Comparison of ENCODE assay signal across 10 mouse cellular contexts in the genomic region with DNA sequence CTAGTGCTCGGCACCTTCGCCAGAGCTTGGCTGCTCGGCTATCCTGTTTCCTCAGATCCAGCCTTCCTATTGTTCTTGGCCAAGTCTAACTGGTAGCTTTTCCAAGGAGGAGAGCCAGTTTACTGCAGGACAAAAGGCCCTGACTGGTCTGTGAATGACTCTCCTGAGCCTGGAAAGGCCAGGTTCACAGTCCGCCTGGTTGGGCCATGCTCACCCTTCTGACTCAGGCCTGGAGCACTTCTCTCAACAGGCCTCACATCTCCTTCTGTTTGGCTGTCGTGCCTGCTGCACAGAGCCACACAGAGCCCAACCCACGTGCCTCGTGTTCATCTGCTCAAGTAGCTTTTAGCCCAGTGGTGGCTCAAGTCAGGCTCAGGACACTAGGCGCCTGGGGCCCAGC. TPM values are rescaled to one million over a fixed set of nuclear protein-coding genes. Genes with fewer than 3 reads are reported as not detected.
A peak's percentile ranks its signal among the peaks of the same experiment; 100 is the strongest.
DNase-seq lines count a peak whose midpoint lies in the region; ATAC-seq and TF ChIP-seq lines count a peak whose summit lies in the region.
"Had no signal": no experiment of that assay in that cellular context is flagged by ENCODE, and none has a peak within 500 bp of the region (broad histone marks: within the 10 kb centered on the region; RNA-seq: fewer than 3 reads in every experiment).

No protein-coding gene starts in this region.

- no peak for TF ChIP-seq POLR2A in lung, adult 2 months (IDR thresholded peaks at IDR 0.05; ENCODE audit: borderline replicate concordance, extremely low read depth, low read depth, low read length)

- no peaks in the 10 kb centered on the region; the same call in 1 of the 2 replicates for H3K4me1 ChIP-seq in lung, embryonic 16.5 days (replicated peaks; ENCODE audit: control insufficient read depth, insufficient read depth, low read length)
- no peaks in the 10 kb centered on the region for H3K4me1 ChIP-seq in lung, adult 2 months (ENCODE audit: control insufficient read depth, insufficient read depth, low read length)
- H3K4me1 ChIP-seq in heart, embryonic 12.5 days (replicated peaks), result peaks cover 10% of the 10 kb centered on the region; the same call in 1 of the 2 replicates
- H3K4me1 ChIP-seq in liver, postnatal 0 days (ENCODE audit: insufficient read depth), result peaks cover 3% of the 10 kb centered on the region
- H3K4me1 ChIP-seq in midbrain, embryonic 14.5 days (ENCODE audit: control insufficient read depth, insufficient read depth, low read length), result no peaks in the 10 kb centered on the region
- H3K4me1 ChIP-seq: forebrain, embryonic 15.5 days had no signal

- 51% methylated on average over 8 of the region's 8 CpGs for WGBS in lung, embryonic 16.5 days
- 58% methylated on average over 8 of the region's 8 CpGs for WGBS in lung, adult 2 months
- WGBS in heart, embryonic 12.5 days, result 49% methylated on average over 8 of the region's 8 CpGs
- WGBS in liver, postnatal 0 days (ENCODE audit: insufficient replicate concordance), result 68% methylated on average over 8 of the region's 8 CpGs
- 54% methylated on average over 8 of the region's 8 CpGs for WGBS in midbrain, embryonic 14.5 days

- H3K9me3 ChIP-seq in lung, embryonic 16.5 days (ENCODE audit: control insufficient read depth, low read length), result no peaks in the 10 kb centered on the region
- H3K9me3 ChIP-seq in heart, embryonic 12.5 days (replicated peaks), result no peaks in the 10 kb centered on the region
- H3K9me3 ChIP-seq in liver, postnatal 0 days (ENCODE audit: low read length), result no peaks in the 10 kb centered on the region
- H3K9me3 ChIP-seq in midbrain, embryonic 14.5 days (ENCODE audit: control insufficient read depth, low read length), result no peaks in the 10 kb centered on the region
- H3K9me3 ChIP-seq: forebrain, embryonic 15.5 days had no signal

- H3K36me3 ChIP-seq in lung, embryonic 16.5 days (ENCODE audit: control insufficient read depth, insufficient read depth, low read length), result no peaks in the 10 kb centered on the region
- no peaks in the 10 kb centered on the region for H3K36me3 ChIP-seq in heart, embryonic 12.5 days
- H3K36me3 ChIP-seq in liver, postnatal 0 days (replicated peaks; ENCODE audit: insufficient read depth, low read length), result peaks cover 7% of the 10 kb centered on the region; the same call in 1 of the 2 replicates
- H3K36me3 ChIP-seq in midbrain, embryonic 14.5 days (ENCODE audit: control insufficient read depth, insufficient read depth, low read length), result peaks cover 3% of the 10 kb centered on the region; the same call in 1 of the 2 replicates
- H3K36me3 ChIP-seq: forebrain, embryonic 15.5 days had no signal

- H3K27me3 ChIP-seq in lung, embryonic 16.5 days (ENCODE audit: control insufficient read depth, insufficient read depth, low read depth, low read length), result no peaks in the 10 kb centered on the region; the same call in 1 of the 2 replicates
- H3K27me3 ChIP-seq in heart, embryonic 12.5 days (replicated peaks), result 0 out of 2 replicates have a peak, but pooled peaks cover 3% of the 10 kb centered on the region
- H3K27me3 ChIP-seq in liver, postnatal 0 days (ENCODE audit: insufficient read depth, low read length), result no peaks in the 10 kb centered on the region
- H3K27me3 ChIP-seq in midbrain, embryonic 14.5 days (ENCODE audit: control insufficient read depth, insufficient read depth, low read length), result no peaks in the 10 kb centered on the region
- H3K27me3 ChIP-seq: forebrain, embryonic 15.5 days had no signal

- no peak for TF ChIP-seq EP300 in liver, postnatal 0 days (IDR thresholded peaks at IDR 0.05; ENCODE audit: low read depth)

- H3K9ac ChIP-seq in lung, embryonic 16.5 days (ENCODE audit: low read length), result no peak overlapping the region
- no peak overlapping the region for H3K9ac ChIP-seq in heart, embryonic 12.5 days
- H3K9ac ChIP-seq in liver, postnatal 0 days (replicated peaks), result no peak overlapping the region
- H3K9ac ChIP-seq in midbrain, embryonic 14.5 days (replicated peaks; ENCODE audit: low read length), result no peak overlapping the region
- H3K9ac ChIP-seq: forebrain, embryonic 15.5 days had no signal

- H3K4me2 ChIP-seq in lung, embryonic 16.5 days (ENCODE audit: low read depth, low read length), result no peak overlapping the region
- no peak overlapping the region for H3K4me2 ChIP-seq in heart, embryonic 12.5 days
- no peak overlapping the region for H3K4me2 ChIP-seq in liver, postnatal 0 days (ENCODE audit: low read depth, low read length)
- no peak overlapping the region for H3K4me2 ChIP-seq in midbrain, embryonic 14.5 days (ENCODE audit: low read length)
- H3K4me2 ChIP-seq: forebrain, embryonic 15.5 days had no signal

- 0 out of 2 replicates have a peak, but pooled peaks have one; percentile 32 for ATAC-seq in lung, embryonic 16.5 days (ENCODE audit: low read depth)
- peak; percentile 59 for ATAC-seq in heart, embryonic 12.5 days (ENCODE audit: insufficient number of reproducible peaks, low FRiP score)
- ATAC-seq in liver, postnatal 0 days, result no peak
- ATAC-seq in midbrain, embryonic 14.5 days (ENCODE audit: low FRiP score, low TSS enrichment), result no peak
- ATAC-seq: forebrain, embryonic 15.5 days had no signal

- intact Hi-C loops in gastrocnemius, postnatal 14 days (cut with DNase I; ENCODE audit: low total_unique reads), result no loop called here

- TF ChIP-seq CTCF in lung, adult 2 months (IDR thresholded peaks at IDR 0.05; ENCODE audit: insufficient read depth, low read length), result no peak
- TF ChIP-seq CTCF in liver, postnatal 0 days (IDR thresholded peaks at IDR 0.05; ENCODE audit: low read depth), result no peak

- H3K4me3 ChIP-seq in lung, embryonic 16.5 days (ENCODE audit: low read length), result no peak overlapping the region
- H3K4me3 ChIP-seq in lung, adult 2 months (replicated peaks; ENCODE audit: extremely low read depth, low read depth, low read length), result no peak overlapping the region
- no peak overlapping the region for H3K4me3 ChIP-seq in heart, embryonic 12.5 days
- no peak overlapping the region for H3K4me3 ChIP-seq in liver, postnatal 0 days (ENCODE audit: low read depth, low read length)
- H3K4me3 ChIP-seq in midbrain, embryonic 14.5 days (replicated peaks; ENCODE audit: low read depth, low read length), result no peak overlapping the region
- H3K4me3 ChIP-seq: forebrain, embryonic 15.5 days had no signal

- 0 out of 2 replicates have a peak overlapping the region, but pooled peaks have one; percentile 14 for H3K27ac ChIP-seq in lung, embryonic 16.5 days (ENCODE audit: low read length)
- peak overlapping the region; percentile 72 for H3K27ac ChIP-seq in heart, embryonic 12.5 days (ENCODE audit: poor library complexity, severe bottlenecking)
- no peak overlapping the region for H3K27ac ChIP-seq in liver, postnatal 0 days (ENCODE audit: low read depth)
- no peak overlapping the region for H3K27ac ChIP-seq in midbrain, embryonic 14.5 days (replicated peaks; ENCODE audit: low read depth, low read length)
- H3K27ac ChIP-seq: forebrain, embryonic 15.5 days; hindbrain, postnatal 0 days had no signal

- peak; percentile 48 for DNase-seq in gastrocnemius, postnatal 14 days
- no peak for DNase-seq in gastrocnemius, adult 8-10 months (ENCODE audit: low spot score in 2 of 2)
- no peak for DNase-seq in lung, adult 2 months
- DNase-seq in liver, postnatal 0 days, result peak; percentile 13
- no peak for DNase-seq in midbrain, embryonic 14.5 days
- no peak for DNase-seq in left cerebral cortex, adult 11 months (ENCODE audit: low spot score)

RNA-seq across cellular contexts. Expression of a gene that starts 6.4 kb away (rescaled TPM):
- total RNA-seq in gastrocnemius, postnatal 14 days (2021), result 1 to 10 TPM in 1 of 2 experiments, under 1 TPM in 1; 0.82 to 1.6 TPM
- total RNA-seq in gastrocnemius, adult 8-10 months (2022), result 1 to 10 TPM in 1 of 4 experiments, under 1 TPM in 3; 0.61 to 1.1 (median 0.79) TPM
- polyA plus RNA-seq in lung, embryonic 16.5 days (2015; fragmentation: Nextera tagmentation; extraction: Ambion mirVana), result 3.5 and 3.8 TPM in 2 replicates
- 39.8 TPM in 2 replicates for polyA plus RNA-seq in lung, adult 2 months (2012; rRNA removed)
- 1.4 and 1.7 TPM in 2 replicates for polyA plus RNA-seq in heart, embryonic 12.5 days (2016; fragmentation: Nextera tagmentation; extraction: Ambion mirVana)
- polyA plus RNA-seq in liver, postnatal 0 days (2015; fragmentation: Nextera tagmentation; extraction: Ambion mirVana), result 18.1 and 20.2 TPM in 2 replicates
- 3.4 and 4.0 TPM in 2 replicates for polyA plus RNA-seq in midbrain, embryonic 14.5 days (2014; fragmentation: Nextera tagmentation; extraction: Ambion mirVana)

RNA-seq across cellular contexts. Expression of a gene that starts 9.3 kb away (rescaled TPM):
- total RNA-seq in gastrocnemius, postnatal 14 days (2021), result 100 to 1,000 TPM; 588 to 612 TPM
- total RNA-seq in gastrocnemius, adult 8-10 months (2022), result 100 to 1,000 TPM; 476 to 539 (median 493) TPM
- 138 and 152 TPM in 2 replicates for polyA plus RNA-seq in lung, embryonic 16.5 days (2015; fragmentation: Nextera tagmentation; extraction: Ambion mirVana)
- 72.1 and 80.5 TPM in 2 replicates for polyA plus RNA-seq in lung, adult 2 months (2012; rRNA removed)
- polyA plus RNA-seq in heart, embryonic 12.5 days (2016; fragmentation: Nextera tagmentation; extraction: Ambion mirVana), result 427 and 428 TPM in 2 replicates
- 15.9 and 17.0 TPM in 2 replicates for polyA plus RNA-seq in liver, postnatal 0 days (2015; fragmentation: Nextera tagmentation; extraction: Ambion mirVana)
- 126 and 154 TPM in 2 replicates for polyA plus RNA-seq in midbrain, embryonic 14.5 days (2014; fragmentation: Nextera tagmentation; extraction: Ambion mirVana)

RNA-seq across cellular contexts. Expression of a gene that starts 13.7 kb away (rescaled TPM):
- 1 to 10 TPM; 8.8 to 9.5 TPM for total RNA-seq in gastrocnemius, postnatal 14 days (2021)
- total RNA-seq in gastrocnemius, adult 8-10 months (2022), result 10 to 100 TPM in 1 of 4 experiments, 1 to 10 TPM in 3; 8.3 to 12.2 (median 9.2) TPM
- 63.5 and 66.1 TPM in 2 replicates for polyA plus RNA-seq in lung, embryonic 16.5 days (2015; fragmentation: Nextera tagmentation; extraction: Ambion mirVana)
- 58.0 and 61.1 TPM in 2 replicates for polyA plus RNA-seq in lung, adult 2 months (2012; rRNA removed)
- 30.8 and 34.8 TPM in 2 replicates for polyA plus RNA-seq in heart, embryonic 12.5 days (2016; fragmentation: Nextera tagmentation; extraction: Ambion mirVana)
- polyA plus RNA-seq in liver, postnatal 0 days (2015; fragmentation: Nextera tagmentation; extraction: Ambion mirVana), result 17.0 and 17.2 TPM in 2 replicates
- 56.2 and 57.6 TPM in 2 replicates for polyA plus RNA-seq in midbrain, embryonic 14.5 days (2014; fragmentation: Nextera tagmentation; extraction: Ambion mirVana)

RNA-seq across cellular contexts. Expression of a gene that starts 34.8 kb away (rescaled TPM):
- total RNA-seq in gastrocnemius, postnatal 14 days (2021), result 10 to 100 TPM; 31.3 to 37.5 TPM
- 1 to 10 TPM; 2.9 to 4.0 (median 3.4) TPM for total RNA-seq in gastrocnemius, adult 8-10 months (2022)
- 100 and 115 TPM in 2 replicates for polyA plus RNA-seq in lung, embryonic 16.5 days (2015; fragmentation: Nextera tagmentation; extraction: Ambion mirVana)
- polyA plus RNA-seq in lung, adult 2 months (2012; rRNA removed), result 20.6 and 21.6 TPM in 2 replicates
- 101 TPM in 2 replicates for polyA plus RNA-seq in heart, embryonic 12.5 days (2016; fragmentation: Nextera tagmentation; extraction: Ambion mirVana)
- 4.1 and 4.2 TPM in 2 replicates for polyA plus RNA-seq in liver, postnatal 0 days (2015; fragmentation: Nextera tagmentation; extraction: Ambion mirVana)
- 509 and 557 TPM in 2 replicates for polyA plus RNA-seq in midbrain, embryonic 14.5 days (2014; fragmentation: Nextera tagmentation; extraction: Ambion mirVana)

RNA-seq across cellular contexts. Expression of a gene that starts 48.2 kb away (rescaled TPM):
- total RNA-seq in gastrocnemius, postnatal 14 days (2021), result 10 to 100 TPM; 12.8 to 15.4 TPM
- 10 to 100 TPM in 3 of 4 experiments, 1 to 10 TPM in 1; 7.8 to 14.0 (median 10.1) TPM for total RNA-seq in gastrocnemius, adult 8-10 months (2022)
- polyA plus RNA-seq in lung, embryonic 16.5 days (2015; fragmentation: Nextera tagmentation; extraction: Ambion mirVana), result 34.0 and 36.4 TPM in 2 replicates
- 142 and 151 TPM in 2 replicates for polyA plus RNA-seq in lung, adult 2 months (2012; rRNA removed)
- 24.3 and 24.4 TPM in 2 replicates for polyA plus RNA-seq in heart, embryonic 12.5 days (2016; fragmentation: Nextera tagmentation; extraction: Ambion mirVana)
- 5.0 and 5.3 TPM in 2 replicates for polyA plus RNA-seq in liver, postnatal 0 days (2015; fragmentation: Nextera tagmentation; extraction: Ambion mirVana)
- polyA plus RNA-seq in midbrain, embryonic 14.5 days (2014; fragmentation: Nextera tagmentation; extraction: Ambion mirVana), result 50.0 and 57.6 TPM in 2 replicates

Comparison
In these comparisons a context has a peak if more than half of its experiments do, and no peak if none do; other contexts are left out.
1. DNase-seq: peak in gastrocnemius, postnatal 14 days (single experiment) and liver, postnatal 0 days (single experiment); none in gastrocnemius, adult 8-10 months (0 of 2), lung, adult 2 months (single experiment), midbrain, embryonic 14.5 days (single experiment) and left cerebral cortex, adult 11 months (single experiment).
2. ATAC-seq: peak in lung, embryonic 16.5 days (single experiment) and heart, embryonic 12.5 days (single experiment); none in liver, postnatal 0 days (single experiment) and midbrain, embryonic 14.5 days (single experiment).
3. H3K27ac ChIP-seq: peak in lung, embryonic 16.5 days (single experiment) and heart, embryonic 12.5 days (single experiment); none in liver, postnatal 0 days (single experiment) and midbrain, embryonic 14.5 days (single experiment).